Mouse (Mus musculus): ENCODE data around the gene Sall2.
"Not testable (repeated sequence)": the region's sequence is repeated elsewhere in the genome, so short reads cannot be mapped to it uniquely, and the experiment has no call there.

The Sall2 gene

DNA sequence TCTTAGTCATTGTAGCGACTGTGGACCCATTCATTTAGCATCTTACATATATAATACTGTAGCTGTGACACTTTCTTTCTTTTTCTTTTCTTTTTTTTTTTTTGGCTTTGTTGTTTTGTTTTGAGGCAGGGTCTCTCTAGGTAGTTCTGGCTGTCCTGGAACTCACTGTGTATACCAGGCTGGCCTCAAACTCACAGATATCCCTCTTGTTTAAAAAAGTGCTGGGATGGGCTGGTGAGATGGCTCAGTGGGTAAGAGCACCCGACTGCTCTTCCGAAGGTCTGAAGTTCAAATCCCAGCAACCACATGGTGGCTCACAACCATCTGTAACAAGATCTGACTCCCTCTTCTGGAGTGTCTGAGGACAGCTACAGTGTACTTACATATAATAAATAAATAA is 25.0 kb downstream of the Sall2 start:
- not testable (repeated sequence) for DNase-seq (ENCODE audit: low spot score in 2 of 2)

DNA sequence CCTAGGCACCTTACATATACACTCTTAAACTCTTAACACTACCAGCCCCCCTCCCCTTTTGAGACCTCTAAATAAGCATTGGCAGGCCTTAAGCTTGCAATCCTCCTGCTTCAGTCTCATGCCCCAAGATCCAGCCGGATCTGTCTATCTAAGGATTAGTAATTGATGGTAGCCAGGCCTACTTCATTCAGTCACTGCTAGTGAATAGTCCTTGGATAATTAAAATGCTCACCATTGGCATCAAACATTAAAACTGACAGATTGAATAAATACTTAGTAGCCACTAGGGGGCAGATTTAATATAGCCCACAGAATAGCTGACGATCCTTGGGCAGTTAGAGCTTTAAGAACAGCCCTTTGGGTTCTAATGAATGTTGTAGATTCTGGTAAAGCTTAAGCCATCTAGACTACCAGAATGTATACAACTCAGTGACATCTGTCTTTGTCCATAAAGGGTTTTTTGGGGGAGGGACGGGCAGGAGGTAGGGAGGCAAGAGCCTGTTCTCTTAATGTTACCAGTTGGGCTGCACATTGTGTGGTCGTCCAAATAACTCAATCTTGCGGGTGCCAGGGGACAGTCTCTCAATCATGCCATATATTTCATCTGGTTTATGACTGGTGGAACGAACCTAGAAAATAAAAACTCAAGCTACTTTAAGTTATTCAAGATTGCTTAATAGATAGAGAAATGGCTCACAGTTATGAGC is 32.9 kb downstream of the Sall2 start:
- DNase-seq (ENCODE audit: low spot score in 2 of 2): no peak

DNA sequence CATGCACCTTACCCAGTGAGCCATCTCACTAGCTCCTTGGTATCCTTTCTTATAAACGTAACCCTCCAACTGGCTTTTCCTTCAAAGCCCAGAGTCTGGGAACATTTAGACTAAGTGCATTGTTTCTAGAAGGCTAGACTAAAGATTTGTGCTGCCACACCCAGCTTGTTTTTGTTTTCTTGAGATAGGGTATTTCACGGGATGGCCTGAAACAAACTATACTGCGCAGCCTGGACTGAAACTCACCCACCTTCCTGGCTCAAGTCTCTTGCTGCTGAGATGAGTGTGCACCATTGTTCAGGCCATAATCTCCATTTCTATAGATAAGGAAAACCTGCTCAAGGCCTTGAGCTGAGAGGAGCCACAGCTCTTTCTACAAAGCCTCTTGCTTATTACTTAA is 44.4 kb downstream of the Sall2 start:
- no peak for DNase-seq (ENCODE audit: low spot score in 2 of 2)

DNA sequence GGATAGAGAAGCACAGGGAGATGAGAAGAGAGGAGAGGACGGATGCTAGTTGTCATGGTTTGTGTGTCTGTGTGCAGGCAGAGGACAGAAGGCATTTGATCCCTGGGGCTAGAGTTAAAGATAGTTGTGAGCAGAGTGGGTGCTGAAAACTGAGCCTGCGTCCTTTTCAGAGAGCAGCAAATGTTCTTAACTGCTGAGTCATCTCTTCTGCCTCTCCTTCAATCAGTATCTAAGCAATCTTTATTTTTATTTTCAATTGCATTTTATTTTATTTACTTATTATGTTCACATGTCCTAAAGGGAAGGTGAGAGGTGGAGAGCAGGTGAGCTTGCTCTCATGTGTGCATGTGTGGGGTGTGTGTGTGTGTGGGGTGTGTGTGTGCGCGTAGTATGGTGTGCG is 44.9 kb downstream of the Sall2 start:
- no peak for DNase-seq (ENCODE audit: low spot score in 2 of 2)

DNA sequence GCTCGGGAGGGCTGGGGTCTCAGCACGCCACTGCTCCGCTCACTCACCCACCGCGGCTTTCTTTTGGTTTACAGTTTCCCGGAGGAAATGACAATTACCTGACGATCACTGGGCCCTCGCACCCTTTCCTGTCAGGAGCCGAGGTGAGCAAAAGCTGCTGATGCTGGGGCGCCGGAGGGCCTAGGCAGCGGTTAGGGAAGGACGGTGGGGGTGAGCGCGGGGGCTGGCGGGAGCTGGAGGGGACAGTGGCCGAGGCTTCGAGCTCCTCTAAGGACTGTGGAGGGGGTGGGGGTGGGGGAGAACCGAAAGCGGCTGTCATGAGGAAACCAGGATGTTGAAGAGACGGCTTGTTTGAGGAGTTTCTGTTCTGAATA is 48.8 kb downstream of the Sall2 start:
- no peak for DNase-seq (ENCODE audit: low spot score in 2 of 2)

DNA sequence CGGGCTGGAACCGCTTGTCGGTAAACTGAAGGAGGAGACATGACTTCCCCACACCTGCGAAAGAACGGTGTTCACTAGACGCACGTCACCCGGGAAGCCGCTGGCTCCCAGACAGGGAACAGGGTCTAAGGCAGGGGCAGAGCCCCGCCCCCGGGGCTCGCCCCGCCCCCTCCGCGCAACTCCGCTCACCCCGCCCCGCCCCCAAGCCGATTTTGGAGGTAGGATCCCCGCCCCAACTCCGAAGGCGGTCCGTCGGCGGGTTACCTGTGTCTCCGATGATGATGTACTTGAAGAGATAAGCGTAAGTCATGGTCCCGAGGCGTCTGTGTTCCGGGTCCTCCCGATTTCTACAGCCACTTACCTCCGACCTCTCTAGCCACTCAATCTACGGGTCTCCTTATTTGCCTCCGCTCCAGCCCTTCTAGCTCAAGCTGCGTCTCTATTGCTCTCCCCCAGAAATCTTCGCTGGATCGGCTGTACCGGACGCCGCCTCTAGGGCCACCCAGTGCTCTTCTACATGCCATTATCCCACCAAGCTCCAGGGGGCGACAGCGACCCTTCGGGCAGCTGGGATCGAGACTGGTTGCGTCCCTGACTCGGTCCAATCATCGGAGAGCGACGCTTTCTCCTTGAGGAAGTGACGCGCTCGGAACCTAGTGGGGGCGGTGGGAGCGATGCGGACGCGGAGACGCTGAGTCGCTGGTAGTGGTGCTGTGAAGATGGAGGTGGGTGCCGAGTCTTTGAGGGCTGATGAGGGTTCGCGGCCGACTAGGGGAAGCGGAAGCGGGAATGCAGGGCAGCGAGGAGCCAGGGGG is 49.4 kb downstream of the Sall2 start, which contains the start of the genes Tox4 and Rab2b:
Tox4 (plus strand) TSS at position 215 of the 815 bp plus-strand sequence.
Rab2b (minus strand) TSS at position 614 of the 815 bp plus-strand sequence.
- peak; percentile 100 for DNase-seq (ENCODE audit: low spot score in 2 of 2)

DNA sequence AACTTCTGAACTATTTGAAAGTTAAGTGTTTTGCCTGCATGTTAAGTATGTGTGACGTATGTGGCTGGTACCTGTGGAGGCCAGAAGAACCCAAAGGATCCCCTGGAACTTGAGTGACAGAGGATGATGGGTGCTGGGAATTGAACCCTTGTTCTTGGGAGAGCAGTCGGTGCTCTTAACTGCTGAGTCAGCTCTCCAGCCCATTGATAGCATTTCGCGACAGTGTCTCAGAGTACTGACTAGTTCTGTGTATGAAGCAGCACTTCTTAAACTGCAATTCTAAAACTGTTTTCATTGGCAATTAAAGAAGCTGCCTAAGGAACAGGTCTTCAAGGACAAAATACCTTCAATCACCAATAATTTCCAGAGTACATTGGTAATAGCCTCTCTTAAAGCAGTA is 51.4 kb downstream of the Sall2 start:
- DNase-seq (ENCODE audit: low spot score in 2 of 2): no peak

DNA sequence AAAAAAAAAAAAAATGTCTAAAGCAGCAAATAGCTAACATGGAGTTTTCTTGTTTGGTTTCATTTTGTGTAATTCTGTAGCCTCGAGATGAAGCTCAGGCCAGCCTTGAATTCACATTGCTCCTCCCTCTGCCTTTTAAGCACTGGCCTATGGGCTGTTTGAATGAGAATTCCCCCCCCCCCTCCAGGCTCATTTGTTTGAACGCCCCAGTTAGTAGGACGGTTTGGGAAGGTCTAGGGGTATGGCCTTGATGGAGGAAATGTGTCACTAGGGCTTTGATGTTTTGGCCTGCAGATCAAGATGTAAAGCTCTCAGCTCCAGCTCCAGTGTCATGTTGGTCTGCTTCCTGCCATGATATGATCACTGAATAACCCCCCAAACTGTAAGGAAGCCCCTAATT is 55.8 kb downstream of the Sall2 start:
- no peak for DNase-seq (ENCODE audit: low spot score in 2 of 2)

Data from right cerebral cortex, adult 2 months (tissue).